Mouse (Mus musculus) MEL-GATA-1-ER (cell line): ENCODE results near the gene 4930447F04Rik.

Experiments used
- DNase-seq: peaks from one replicate; pipeline ENCODE4 v3.0.0-alpha.2; 2012; ENCODE audit warnings: low read depth; ENCODE audit errors: extremely low read depth

Gene 4930447F04Rik

DNA sequence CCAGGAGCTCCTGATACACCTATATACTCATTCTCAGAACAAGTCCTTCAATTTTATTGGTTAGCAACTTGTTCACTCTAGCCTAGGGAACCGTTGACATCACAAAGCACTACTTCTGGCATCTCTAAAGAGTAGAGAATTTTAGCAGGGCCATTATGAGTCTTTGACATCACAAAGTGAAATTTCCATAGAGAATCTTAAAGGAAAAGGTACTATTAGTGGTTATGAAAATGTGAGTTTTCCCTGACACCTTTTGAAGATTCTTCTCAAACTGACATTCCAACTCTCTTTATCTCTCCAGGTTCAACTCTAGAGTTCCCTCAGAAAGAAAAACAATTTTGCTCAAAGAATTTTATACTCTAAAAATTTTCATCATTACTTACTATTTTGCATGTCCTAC is at the start of gene 4930447F04Rik:
4930447F04Rik (minus strand) TSS at position 101 of the 400 bp plus-strand sequence.
- no peak for DNase-seq
